Mouse (Mus musculus) CH12F3 (cell line): Measurements from ENCODE around the gene Ntn4.
"Not testable (repeated sequence)": the region's sequence is repeated elsewhere in the genome, so short reads cannot be mapped to it uniquely, and the experiment has no call there.

ENCODE experiments used
- in situ Hi-C: fragments of 300-500 bp; cut with MboI; formaldehyde crosslinking; loops from 2 replicates; pipeline ENCODE4 v1.14.3; 2020; ENCODE audit warnings: low sequenced_read_pairs

Ntn4 gene

GRCm38 (mm10) chr10:93680680-93681377 lies 40.3 kb downstream of the Ntn4 start:
- in situ Hi-C loops = no loop called here

GRCm38 (mm10) chr10:93682185-93682747 lies 41.8 kb downstream of the Ntn4 start:
- in situ Hi-C loops = no loop called here

DNA sequence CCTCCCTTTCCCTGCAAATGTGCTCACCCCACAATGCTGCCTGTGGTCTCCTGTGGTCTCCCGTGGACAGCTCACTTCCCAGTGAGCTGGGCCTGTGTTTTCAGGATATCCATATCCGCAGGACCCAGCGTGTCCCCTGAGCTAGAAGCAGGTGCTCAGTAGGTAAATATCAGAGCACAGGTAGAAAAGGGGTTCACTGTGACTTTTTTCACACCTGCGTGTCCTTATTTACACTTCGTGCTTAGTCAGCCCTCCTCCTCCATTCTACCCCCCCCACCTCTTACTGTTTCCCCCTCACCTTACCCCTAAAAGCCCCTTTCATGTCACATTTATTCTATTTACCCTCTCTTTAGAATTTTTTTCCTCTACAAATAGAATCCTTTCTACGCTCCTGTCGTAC lies 42.7 kb downstream of the Ntn4 start:
- in situ Hi-C loops = no loop called here

- in situ Hi-C loops = no loop called here
Measured at GRCm38 (mm10) chr10:93683896-93684295, 43.4 kb downstream of the Ntn4 start.

- in situ Hi-C loops = not testable (repeated sequence)
Measured at GRCm38 (mm10) chr10:93685416-93685815, 44.9 kb downstream of the Ntn4 start.

GRCm38 (mm10) chr10:93686579-93686978 lies 46.1 kb downstream of the Ntn4 start:
- in situ Hi-C loops = no loop called here

DNA sequence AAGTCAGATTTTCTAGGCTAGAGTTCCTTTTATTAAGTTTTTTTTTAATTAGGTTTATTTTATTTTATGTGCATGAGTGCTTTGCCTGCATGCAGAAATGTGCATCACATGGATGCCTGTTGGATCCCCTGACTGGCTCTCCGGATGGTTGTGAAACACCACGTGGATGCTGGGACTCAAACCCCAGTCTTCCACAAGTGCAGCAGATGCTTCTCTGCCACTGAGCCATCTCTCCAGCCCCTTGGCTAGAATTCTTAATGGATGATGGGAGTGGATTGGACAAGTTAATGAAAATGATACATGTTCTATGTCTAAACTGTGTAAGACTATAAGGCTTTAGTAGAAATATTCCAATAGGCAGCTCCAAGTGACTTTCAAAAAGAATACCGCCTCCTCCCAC lies 47.3 kb downstream of the Ntn4 start:
- in situ Hi-C loops = no loop called here

- in situ Hi-C loops = no loop called here
Measured at GRCm38 (mm10) chr10:93688306-93689171, 48.1 kb downstream of the Ntn4 start.

GRCm38 (mm10) chr10:93691344-93691743 lies 50.9 kb downstream of the Ntn4 start:
- in situ Hi-C loops = no loop called here

GRCm38 (mm10) chr10:93695043-93695791 lies 54.7 kb downstream of the Ntn4 start:
- in situ Hi-C loops = no loop called here

DNA sequence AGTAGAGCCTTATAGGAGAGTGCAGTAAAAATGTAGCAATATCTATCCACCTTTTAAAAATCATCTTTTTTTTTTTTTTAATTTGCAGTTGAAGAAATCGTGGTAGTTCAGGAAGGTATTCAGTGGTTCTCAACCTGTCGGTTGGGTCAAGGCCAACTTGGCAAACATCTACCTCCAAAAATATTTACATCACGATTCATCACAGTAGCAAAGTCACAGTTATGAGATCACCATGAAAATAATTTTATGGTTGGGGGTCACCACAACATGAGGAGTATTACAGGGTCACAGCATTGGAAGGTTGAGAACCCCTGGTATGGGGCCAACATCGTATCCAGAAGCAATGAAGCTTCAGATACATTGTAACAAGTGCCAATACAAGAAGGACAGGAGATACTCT lies 55.5 kb downstream of the Ntn4 start:
- in situ Hi-C loops = no loop called here

DNA sequence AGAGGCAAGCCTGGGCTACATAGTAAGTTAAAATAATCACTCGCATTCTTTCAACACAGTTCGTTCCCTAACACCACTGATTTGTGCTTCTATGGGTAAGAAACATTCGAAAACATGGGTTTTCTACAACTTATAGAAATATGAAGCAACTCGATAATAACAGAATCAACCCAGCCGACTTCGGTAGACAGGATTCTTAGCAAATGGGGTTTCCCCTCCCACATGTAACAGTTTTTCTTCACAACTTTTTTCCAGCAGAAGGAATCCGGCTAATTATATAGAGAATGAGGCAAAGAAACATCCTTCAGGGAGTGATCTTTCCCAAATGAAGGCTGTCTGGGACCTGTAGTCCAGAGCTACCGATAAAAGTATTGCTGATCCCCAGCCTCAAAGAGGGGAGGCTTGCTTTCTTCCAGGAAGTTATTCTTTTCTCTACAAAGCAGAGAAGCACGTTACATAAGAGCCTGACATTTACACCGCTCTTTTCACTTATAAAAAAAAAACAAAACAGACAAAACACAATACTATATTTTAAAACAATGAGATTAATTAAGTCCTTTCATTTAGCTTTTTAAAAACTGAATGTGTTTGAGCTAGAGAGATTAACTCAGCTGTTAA lies 57.5 kb downstream of the Ntn4 start:
- in situ Hi-C loops = no loop called here

DNA sequence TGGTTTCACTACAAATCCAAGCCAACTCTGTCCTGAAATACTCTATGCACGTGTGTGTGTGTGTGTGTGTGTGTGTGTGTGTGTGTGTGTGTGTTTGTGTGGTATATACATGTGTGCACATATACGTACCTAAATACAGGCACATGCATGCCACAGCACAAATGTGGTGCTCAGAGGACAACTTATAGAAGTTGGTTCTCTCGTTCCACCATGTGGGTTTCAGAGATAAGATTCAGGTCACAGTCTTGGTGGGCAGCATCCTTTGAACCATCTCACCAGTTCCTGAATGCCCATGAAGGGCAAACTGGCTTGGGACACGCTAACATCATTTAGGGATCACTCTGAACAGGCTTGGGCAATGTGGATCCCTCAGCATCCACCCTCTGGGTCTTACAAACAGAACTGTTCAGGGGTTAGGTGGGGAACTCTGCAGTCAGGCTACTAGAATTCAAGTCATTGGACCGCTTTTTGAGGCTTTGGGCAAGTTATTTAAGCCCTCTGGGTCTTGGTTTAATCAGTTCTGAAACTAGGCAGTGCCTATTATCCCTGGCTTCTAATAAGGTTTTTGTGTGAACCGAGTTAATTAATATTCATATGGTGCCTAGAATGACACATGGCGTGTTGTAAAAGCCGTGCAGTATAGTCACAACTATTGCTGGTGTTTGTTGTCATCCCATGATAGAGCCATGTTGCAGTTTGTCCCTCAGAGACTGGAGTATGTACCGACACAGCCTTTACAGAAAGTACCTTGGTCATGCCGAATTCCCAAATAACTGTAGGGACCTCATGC lies 59.4 kb downstream of the Ntn4 start:
- in situ Hi-C loops = no loop called here

GRCm38 (mm10) chr10:93700589-93701363 lies 60.3 kb downstream of the Ntn4 start:
- in situ Hi-C loops = no loop called here

DNA sequence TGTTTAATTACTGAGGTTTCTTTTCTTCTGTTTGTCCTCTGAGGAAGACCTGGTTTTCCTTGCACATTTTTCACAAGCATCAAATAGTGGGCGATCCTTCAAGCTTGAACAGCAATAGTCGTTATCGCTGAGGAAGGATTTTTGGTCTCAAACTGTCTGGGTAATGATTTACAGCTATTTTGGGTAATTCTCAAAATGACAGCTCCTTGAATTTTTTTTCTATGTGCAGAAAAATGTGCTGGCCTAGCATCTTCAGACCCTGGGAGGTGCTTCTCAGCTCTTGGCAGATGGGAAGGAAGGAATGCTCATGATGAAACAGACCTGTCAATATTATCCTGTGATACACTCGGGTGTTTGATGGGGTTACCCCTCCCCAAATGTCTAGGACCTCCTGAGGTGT lies 63.5 kb downstream of the Ntn4 start:
- in situ Hi-C loops = no loop called here

DNA sequence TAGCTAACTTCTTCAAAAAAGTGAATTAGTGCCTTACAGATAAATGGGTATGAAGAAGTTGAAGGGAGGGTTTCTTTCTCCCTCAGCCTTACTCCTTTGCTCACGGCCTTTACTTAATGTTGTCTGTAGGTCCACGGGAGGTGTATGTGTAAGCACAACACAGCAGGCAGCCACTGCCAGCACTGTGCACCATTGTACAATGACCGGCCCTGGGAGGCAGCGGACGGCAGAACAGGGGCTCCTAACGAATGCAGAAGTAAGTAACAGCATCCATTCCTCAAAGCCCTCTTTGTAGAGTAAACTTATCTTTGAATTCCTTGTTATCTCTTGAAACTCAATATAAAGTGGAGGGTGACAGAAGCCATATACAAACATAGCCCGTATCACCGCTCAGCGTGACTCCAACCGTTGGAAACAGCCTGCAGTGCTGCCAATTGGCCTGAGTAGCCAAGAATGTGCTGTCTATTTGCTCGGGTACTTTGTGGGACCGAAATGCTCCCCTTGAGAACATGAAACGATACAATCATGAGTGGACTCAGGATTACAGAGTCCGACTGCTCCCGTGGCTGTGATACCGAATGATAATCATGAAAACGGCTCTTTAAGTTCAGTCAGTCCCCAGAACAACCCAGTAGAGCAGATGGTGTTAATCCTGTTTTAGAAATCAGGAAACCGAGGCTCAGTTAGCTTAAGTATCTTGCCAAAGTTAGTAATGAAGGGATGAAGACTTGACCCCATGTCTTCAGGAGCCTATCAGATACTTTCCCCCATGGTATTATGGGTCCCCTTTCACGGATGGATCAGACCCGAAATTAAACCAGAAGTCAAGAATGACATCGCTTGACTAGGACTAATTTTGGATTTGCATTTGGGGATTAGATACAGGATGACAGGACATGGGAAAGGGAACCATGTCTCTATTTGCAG lies 66.9 kb downstream of the Ntn4 start:
- in situ Hi-C loops = no loop called here

GRCm38 (mm10) chr10:93708076-93708473 lies 67.6 kb downstream of the Ntn4 start:
- in situ Hi-C loops = no loop called here

GRCm38 (mm10) chr10:93708515-93708914 lies 68.0 kb downstream of the Ntn4 start:
- in situ Hi-C loops = no loop called here
